In the genomic region with DNA sequence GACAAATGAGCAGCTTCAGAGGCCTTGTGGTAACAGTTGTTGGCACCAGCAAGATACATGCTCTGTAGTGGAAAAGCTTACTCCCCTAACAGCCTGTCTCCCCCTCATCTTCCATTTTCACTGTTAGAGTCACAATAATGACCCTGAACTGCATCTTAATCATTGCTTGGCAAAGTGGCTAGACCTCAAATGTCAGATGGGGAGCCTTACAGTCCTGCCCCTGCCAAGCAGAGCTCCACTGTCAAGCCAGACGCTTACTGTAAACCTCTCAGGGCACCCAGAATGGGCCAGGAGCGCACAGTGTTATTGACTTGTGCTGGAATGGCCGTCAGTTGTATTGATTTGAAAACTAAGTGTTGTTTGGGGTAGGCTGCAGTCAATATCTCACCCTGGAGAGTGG, we compare ENCODE assay signal across 23 mouse cellular contexts.
DNase-seq lines count a peak whose midpoint lies in the region; ATAC-seq and TF ChIP-seq lines count a peak whose summit lies in the region.
"Had no signal": no experiment of that assay in that cellular context is flagged by ENCODE, and none has a peak within 500 bp of the region (broad histone marks: within the 10 kb centered on the region; RNA-seq: fewer than 3 reads in every experiment).

No protein-coding gene starts in this region.

- H3K36me3 ChIP-seq in forebrain, postnatal 0 days (ENCODE audit: insufficient read depth): no peaks in the 10 kb centered on the region
- H3K36me3 ChIP-seq in forebrain, embryonic 10.5 days (replicated peaks): no peaks in the 10 kb centered on the region
- H3K36me3 ChIP-seq in midbrain, postnatal 0 days (ENCODE audit: insufficient read depth, low read length): no peaks in the 10 kb centered on the region
- H3K36me3 ChIP-seq: embryonic facial prominence, embryonic 10.5 days; embryonic facial prominence, embryonic 12.5 days; forebrain, embryonic 12.5 days; forebrain, embryonic 15.5 days; G1E had no signal

- no peaks in the 10 kb centered on the region for H3K9me3 ChIP-seq in forebrain, postnatal 0 days (ENCODE audit: low read length)
- no peaks in the 10 kb centered on the region for H3K9me3 ChIP-seq in forebrain, embryonic 10.5 days
- H3K9me3 ChIP-seq in midbrain, postnatal 0 days (ENCODE audit: low read length): no peaks in the 10 kb centered on the region
- H3K9me3 ChIP-seq: embryonic facial prominence, embryonic 10.5 days; embryonic facial prominence, embryonic 12.5 days; forebrain, embryonic 12.5 days; forebrain, embryonic 15.5 days; G1E had no signal

- H3K9ac ChIP-seq in forebrain, postnatal 0 days: no peak overlapping the region
- H3K9ac ChIP-seq in midbrain, postnatal 0 days (replicated peaks; ENCODE audit: low read length, poor library complexity, severe bottlenecking): no peak overlapping the region
- H3K9ac ChIP-seq: embryonic facial prominence, embryonic 12.5 days; forebrain, embryonic 12.5 days; forebrain, embryonic 15.5 days had no signal

- ATAC-seq in forebrain, postnatal 0 days: peak; percentile 51; the same call in 1 of the 2 replicates
- ATAC-seq in midbrain, postnatal 0 days (ENCODE audit: low FRiP score): no peak
- ATAC-seq: activated CD4-positive, CD25-positive, alpha-beta regulatory T cell, adult 4 months; CD4-positive, CD25-positive, alpha-beta regulatory T cell, adult 4 months; forebrain, embryonic 15.5 days; Patski had no signal

- no peak overlapping the region for H3K4me3 ChIP-seq in forebrain, postnatal 0 days (ENCODE audit: low read depth, low read length)
- no peak overlapping the region for H3K4me3 ChIP-seq in forebrain, embryonic 10.5 days
- no peak overlapping the region for H3K4me3 ChIP-seq in midbrain, postnatal 0 days (ENCODE audit: low read depth, low read length)
- H3K4me3 ChIP-seq: embryonic facial prominence, embryonic 10.5 days; embryonic facial prominence, embryonic 12.5 days; forebrain, embryonic 12.5 days; forebrain, embryonic 15.5 days; gastrocnemius, adult 2 months had no signal

- H3K4me2 ChIP-seq in forebrain, postnatal 0 days (ENCODE audit: low read depth): no peak overlapping the region
- H3K4me2 ChIP-seq in midbrain, postnatal 0 days (ENCODE audit: low read depth, low read length, poor library complexity, severe bottlenecking): no peak overlapping the region
- H3K4me2 ChIP-seq: embryonic facial prominence, embryonic 12.5 days; forebrain, embryonic 12.5 days; forebrain, embryonic 15.5 days had no signal

- no peaks in the 10 kb centered on the region for H3K27me3 ChIP-seq in forebrain, postnatal 0 days (ENCODE audit: insufficient read depth, low read length)
- H3K27me3 ChIP-seq in forebrain, embryonic 10.5 days (ENCODE audit: poor library complexity, severe bottlenecking): no peaks in the 10 kb centered on the region
- no peaks in the 10 kb centered on the region for H3K27me3 ChIP-seq in midbrain, postnatal 0 days (ENCODE audit: insufficient read depth, low read length)
- H3K27me3 ChIP-seq: embryonic facial prominence, embryonic 12.5 days; forebrain, embryonic 15.5 days had no signal

- peak; percentile 43 to 72 for DNase-seq in adrenal gland, adult (ENCODE audit: inconsistent age in 2 of 2, low spot score in 1 of 2)
- no peak for DNase-seq in adrenal gland, postnatal 4 days (ENCODE audit: low spot score in 2 of 2)
- DNase-seq in forebrain, postnatal 0 days: no peak
- DNase-seq in forebrain, embryonic 10.5 days (ENCODE audit: extremely low spot score, low spot score): no peak
- peak; percentile 32 for DNase-seq in adrenal gland, postnatal 14 days
- DNase-seq in adrenal gland, postnatal 36 days: peak; percentile 24 to 33
- no peak for DNase-seq in right cerebral cortex, postnatal 10 days (ENCODE audit: low spot score in 2 of 2)
- no peak for DNase-seq in midbrain, postnatal 0 days (ENCODE audit: low spot score)
- DNase-seq: B cell, adult 2 months; cerebellum, adult 11 months; cerebellum, adult 18-20 months; cerebellum, adult 8-10 months; cerebellum, adult 9-11 months; cerebellum, postnatal 25 days; gastrocnemius, adult 2 months had no signal

- H3K4me1 ChIP-seq in forebrain, postnatal 0 days (ENCODE audit: insufficient read depth): no peaks in the 10 kb centered on the region
- H3K4me1 ChIP-seq in forebrain, embryonic 10.5 days: peaks cover 6% of the 10 kb centered on the region
- no peaks in the 10 kb centered on the region for H3K4me1 ChIP-seq in midbrain, postnatal 0 days (ENCODE audit: insufficient read depth, low read length)
- H3K4me1 ChIP-seq: embryonic facial prominence, embryonic 12.5 days; forebrain, embryonic 12.5 days had no signal

- WGBS in forebrain, postnatal 0 days: 84% methylated on average over 3 of the region's 3 CpGs
- WGBS in forebrain, embryonic 10.5 days: 92% methylated on average over 3 of the region's 3 CpGs
- WGBS in midbrain, postnatal 0 days: 85% methylated on average over 3 of the region's 3 CpGs

- no peak for TF ChIP-seq CTCF in forebrain, postnatal 0 days (IDR thresholded peaks at IDR 0.05; ENCODE audit: low read depth)
- no peak for TF ChIP-seq CTCF in midbrain, postnatal 0 days (IDR thresholded peaks at IDR 0.05)

- H3K27ac ChIP-seq in forebrain, postnatal 0 days (ENCODE audit: low read depth, low read length): no peak overlapping the region
- no peak overlapping the region for H3K27ac ChIP-seq in forebrain, embryonic 10.5 days
- H3K27ac ChIP-seq in midbrain, postnatal 0 days (ENCODE audit: low read depth, low read length): no peak overlapping the region
- H3K27ac ChIP-seq: embryonic facial prominence, embryonic 10.5 days; embryonic facial prominence, embryonic 12.5 days; forebrain, embryonic 12.5 days; forebrain, embryonic 15.5 days; gastrocnemius, adult 2 months had no signal

Comparison
In these comparisons a context has a peak if more than half of its experiments do, and no peak if none do; other contexts are left out.
1. DNase-seq: peak in adrenal gland, adult (2 of 2), adrenal gland, postnatal 14 days (single experiment) and adrenal gland, postnatal 36 days (2 of 2); none in adrenal gland, postnatal 4 days (0 of 2), forebrain, postnatal 0 days (single experiment), forebrain, embryonic 10.5 days (single experiment), right cerebral cortex, postnatal 10 days (0 of 2) and midbrain, postnatal 0 days (single experiment).